Mouse (Mus musculus): ENCODE results near the gene Psg17.
"Not testable (repeated sequence)": the region's sequence is repeated elsewhere in the genome, so short reads cannot be mapped to it uniquely, and the experiment has no call there.

Gene Psg17

DNA sequence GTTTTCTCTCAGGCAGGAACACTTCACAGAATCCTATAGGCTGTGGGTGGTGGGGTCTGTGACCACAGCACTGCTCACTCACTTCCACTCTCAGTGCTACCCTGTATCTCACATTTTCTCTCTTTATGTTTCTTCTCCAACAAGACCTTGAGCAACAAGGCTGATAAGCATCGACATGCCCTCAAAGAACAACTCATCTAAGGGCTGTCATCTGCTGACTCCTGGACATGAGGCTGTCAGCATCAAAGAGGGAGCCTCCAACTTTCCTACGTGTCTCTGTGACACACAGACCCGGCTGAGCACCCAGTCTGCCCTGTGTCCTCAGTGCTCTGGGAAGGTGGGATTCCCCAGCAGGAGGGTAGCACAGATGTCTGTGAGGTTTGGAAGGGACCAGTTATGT is at the start of gene Psg17:
Gene Psg17 (minus strand): TSS at position 101 of the 400 bp plus-strand sequence.
- DNase-seq = no peak

DNA sequence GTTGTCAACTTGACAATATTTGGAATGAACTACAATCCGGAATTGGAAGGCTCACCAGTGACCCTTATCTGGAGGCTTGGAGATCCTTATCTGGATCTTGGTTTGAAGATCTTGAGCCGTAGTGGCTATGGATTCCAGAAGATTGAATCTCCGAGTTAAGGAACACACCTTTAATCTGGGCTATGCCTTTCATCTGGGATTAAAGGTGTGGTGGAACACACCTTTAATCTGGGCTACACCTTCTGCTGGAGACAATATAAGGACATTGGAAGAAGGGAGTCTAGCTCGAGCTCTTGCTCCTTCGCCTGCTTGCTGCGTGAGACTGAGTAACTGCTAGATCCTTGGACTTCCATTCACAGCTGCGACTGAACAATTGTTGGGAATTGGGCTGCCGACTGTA is 49.6 kb upstream of the Psg17 start, which contains the start of gene Pglyrp1:
Gene Pglyrp1 (plus strand): TSS at position 301 of the 400 bp plus-strand sequence.
- not testable (repeated sequence) for DNase-seq

DNA sequence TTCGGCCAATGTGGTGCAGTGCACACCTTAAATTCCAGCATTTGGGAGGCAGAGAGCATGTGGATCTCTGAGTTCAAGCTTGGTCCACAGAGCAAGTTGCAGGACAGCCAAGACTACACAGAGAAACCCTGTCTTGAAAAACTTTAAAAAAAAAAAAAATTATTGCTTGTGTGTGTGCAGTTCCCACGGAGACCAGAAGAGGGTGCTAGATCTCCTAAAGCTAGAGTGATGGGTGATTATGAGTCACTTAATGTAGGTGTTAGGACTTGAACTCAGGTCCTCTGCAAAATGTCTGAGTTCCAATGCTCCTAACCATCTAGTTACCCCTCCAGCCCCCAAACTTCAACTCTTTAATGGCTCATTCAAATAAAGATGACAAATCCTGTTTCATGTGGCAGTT is 47.1 kb upstream of the Psg17 start:
- no peak for DNase-seq

- DNase-seq = no peak
Measured at GRCm38 (mm10) chr7:18862801-18863200, 41.4 kb upstream of the Psg17 start.

DNA sequence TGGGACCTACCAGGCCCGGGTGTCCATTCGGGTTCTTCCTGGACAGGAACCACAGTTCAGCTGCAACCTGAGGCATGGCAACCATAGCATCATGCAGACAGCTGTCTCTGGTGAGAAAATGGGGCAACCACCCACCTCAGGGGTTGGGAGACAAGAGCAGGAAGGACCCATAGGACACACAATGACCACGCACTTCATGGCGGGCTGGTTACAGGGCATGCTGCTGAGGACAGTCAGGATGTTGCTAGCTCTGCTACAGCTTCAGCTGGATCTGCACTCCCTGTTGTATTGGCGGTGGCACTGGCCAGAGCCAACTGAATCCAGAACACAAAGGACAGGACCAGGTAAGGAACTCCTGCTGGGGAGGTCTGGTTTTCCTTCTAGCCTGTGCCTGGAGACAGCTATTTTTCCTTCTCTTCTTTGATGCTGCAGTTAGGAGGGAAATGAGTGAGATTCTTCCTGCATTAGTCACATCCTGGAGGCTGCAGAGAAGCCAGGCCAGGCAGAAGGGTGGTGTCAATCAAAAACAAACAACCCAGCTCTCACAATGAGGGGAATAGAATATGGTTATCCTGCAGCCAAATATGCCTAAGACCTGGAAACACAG is 37.0 kb upstream of the Psg17 start:
- no peak for DNase-seq

DNA sequence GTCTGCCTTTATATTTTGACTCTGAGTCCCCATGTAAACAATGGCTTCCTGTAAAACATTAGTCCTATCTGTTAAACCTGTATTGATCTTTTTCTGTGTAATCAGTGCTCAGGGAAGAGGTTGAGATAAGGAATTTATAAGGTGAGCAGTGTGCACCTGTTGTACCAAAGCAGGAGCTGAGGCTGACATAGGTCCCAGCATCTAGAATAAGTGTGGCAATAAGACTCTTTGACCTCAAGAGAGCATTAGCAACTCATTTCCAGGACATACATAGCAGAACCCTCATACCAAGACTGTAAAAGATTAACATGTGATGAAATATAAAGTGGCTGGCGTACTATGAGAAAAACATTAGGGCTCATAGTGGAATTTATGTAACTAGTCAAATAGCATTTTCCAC is 27.0 kb upstream of the Psg17 start:
- DNase-seq = no peak

- DNase-seq = no peak
Measured at GRCm38 (mm10) chr7:18844811-18845210, 23.4 kb upstream of the Psg17 start.

- peak; percentile 1 for DNase-seq
Measured at GRCm38 (mm10) chr7:18841174-18841567, 19.8 kb upstream of the Psg17 start.

DNA sequence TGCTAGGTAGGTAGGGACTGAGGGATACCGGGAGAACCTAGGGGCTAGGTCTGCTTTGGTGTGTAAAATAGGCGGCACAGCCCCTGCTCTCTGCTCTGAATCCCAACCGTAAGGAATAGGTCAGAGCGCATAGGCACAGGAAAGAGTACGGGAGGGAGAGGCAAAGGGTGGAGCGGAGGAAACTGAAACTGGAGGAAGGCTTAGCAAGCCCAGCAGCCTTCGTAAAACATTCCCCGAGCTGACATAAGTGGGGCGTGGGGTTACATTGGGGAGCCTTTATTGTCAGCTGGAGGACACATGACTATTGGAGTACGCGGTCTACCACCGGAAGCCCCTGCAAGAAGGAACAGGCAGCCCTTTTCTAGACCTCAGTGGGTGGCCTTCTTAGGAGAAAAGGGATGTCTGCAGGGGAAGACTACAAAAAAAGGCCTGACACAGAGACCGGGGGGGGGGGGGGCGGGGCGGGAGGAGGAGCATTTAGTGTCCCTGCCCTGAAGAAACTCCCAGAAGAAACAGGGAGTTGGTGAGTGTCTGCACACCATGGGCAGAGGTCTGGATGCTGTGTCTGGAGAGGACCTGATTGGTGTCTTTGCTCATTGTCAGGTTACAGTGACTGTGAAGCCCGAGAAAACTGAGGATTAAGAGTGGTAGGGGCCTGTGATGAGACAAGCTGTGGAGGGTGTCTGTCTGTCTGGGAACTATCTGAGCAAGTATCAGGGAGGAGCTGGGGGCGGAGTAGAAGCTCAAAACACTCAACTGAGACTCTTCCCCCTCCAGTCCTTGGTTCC is 19.2 kb upstream of the Psg17 start:
- peak; percentile 12 for DNase-seq

- no peak for DNase-seq
Measured at GRCm38 (mm10) chr7:18839865-18840264, 18.5 kb upstream of the Psg17 start, which contains the start of gene Mill2. Mill2 (plus strand) TSS chr7:18839966.

DNA sequence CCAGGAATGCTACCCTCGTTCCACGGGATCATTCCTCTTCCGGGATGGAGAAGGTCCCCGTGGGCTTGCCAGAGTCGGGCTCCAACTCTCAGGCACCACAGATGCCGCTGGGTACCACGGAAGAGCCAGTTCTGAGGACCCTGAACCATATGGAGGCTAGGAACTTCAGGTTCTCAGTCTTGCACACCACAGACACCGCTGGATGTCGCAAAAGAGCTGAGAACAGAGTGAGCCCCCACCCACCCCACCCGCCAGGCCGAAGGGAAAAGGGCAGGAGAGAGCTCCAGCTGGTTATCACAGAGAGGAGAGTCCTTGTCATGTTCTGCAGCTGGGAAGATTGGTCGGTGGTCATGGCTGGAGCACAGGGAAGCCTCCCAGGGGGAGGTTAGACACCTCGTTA is 10.9 kb upstream of the Psg17 start:
- DNase-seq = no peak

GRCm38 (mm10) chr7:18829545-18829944 is 8.1 kb upstream of the Psg17 start:
- DNase-seq = no peak

GRCm38 (mm10) chr7:18828592-18828991 is 7.2 kb upstream of the Psg17 start:
- no peak for DNase-seq

- no peak for DNase-seq
Measured at GRCm38 (mm10) chr7:18827792-18828546, 6.6 kb upstream of the Psg17 start.

GRCm38 (mm10) chr7:18818301-18818700 is 3.1 kb downstream of the Psg17 start:
- DNase-seq = no peak

GRCm38 (mm10) chr7:18803526-18803925 is 17.9 kb downstream of the Psg17 start:
- no peak for DNase-seq

DNA sequence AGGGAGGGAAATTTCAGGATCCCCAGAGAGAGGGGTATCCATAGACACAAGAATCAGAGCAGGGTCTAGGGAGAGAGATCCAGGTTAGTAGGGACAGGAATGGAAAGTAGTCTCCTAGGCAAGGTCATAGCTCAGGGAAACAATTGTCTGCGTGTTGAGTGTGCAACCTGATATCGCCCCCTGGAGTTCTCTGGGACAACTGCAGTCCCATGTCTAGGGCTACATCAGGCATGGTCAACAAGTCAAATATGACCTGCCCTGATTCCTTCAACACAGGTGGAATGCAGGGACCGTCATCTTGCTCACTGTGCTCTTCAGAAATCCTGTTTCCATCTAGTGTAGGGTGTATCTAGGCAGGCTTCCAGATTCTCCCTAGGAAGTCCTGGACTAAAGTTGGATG is 22.3 kb downstream of the Psg17 start:
- DNase-seq = no peak

- no peak for DNase-seq
Measured at GRCm38 (mm10) chr7:18798420-18798819, 23.0 kb downstream of the Psg17 start, which contains the start of gene Psg19. Psg19 (minus strand) TSS chr7:18798520.

DNA sequence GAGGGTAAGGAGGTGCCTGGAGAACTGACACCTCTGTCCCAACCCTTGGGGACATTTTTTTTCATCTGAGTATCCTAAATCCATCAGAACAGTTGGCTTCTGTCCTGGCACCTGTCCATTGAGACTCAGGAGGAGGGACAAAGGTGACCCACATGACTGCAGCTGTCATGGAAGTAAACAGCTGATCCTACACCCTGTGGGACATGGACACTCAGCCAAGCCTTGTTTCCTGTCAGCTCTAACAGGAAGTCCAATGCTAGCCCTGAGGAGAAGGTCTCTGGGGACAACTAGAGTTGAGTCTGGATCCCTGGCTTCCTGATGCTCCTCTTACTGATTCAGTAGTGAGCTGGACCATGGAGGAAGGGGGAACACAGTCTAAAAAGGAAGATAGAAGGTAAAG is 30.7 kb downstream of the Psg17 start:
- DNase-seq = not testable (repeated sequence)

GRCm38 (mm10) chr7:18781301-18781700 is 40.1 kb downstream of the Psg17 start:
- not testable (repeated sequence) for DNase-seq

DNA sequence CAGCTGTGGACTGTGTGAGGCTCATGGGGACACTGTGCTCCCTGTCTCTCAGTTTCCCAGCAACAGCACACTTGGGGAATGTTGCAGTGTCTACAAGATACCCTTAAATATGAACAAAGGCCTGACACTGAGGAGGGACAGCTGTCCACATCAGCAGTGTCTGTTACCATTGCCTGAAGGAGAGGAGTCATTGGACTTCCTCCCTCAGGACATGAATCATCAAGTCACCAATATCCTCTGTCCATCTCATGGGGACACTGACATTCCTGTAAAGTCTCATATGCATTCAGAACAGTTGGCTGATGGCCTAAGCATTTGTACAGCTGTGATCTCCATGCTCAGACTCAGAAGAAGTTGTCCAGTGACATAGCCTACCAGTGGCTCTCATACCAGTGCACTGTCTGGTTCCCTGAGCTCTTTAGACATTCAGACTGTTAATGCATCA is 42.0 kb downstream of the Psg17 start:
- DNase-seq = no peak

Data from cerebellum, adult 11 months (tissue).